Mouse (Mus musculus) limb, embryonic 11.5 days (tissue): ENCODE results near the gene Entpd8. TPM values are rescaled to one million over a fixed set of nuclear protein-coding genes. Genes with fewer than 3 reads are reported as not detected.

Experiments
- ATAC-seq: fragments of 200-750 bp; cut with Nextera tagmentation; 2 replicates; pipeline ENCODE4 v1.8.0; 2017; ENCODE audit warnings: low read depth; ENCODE audit not compliant: insufficient number of reproducible peaks, low FRiP score, low TSS enrichment
- DNase-seq: peaks from one replicate; pipeline ENCODE4 v3.0.0-alpha.2; 2015; ENCODE audit warnings: low spot score
- H3K27ac ChIP-seq: fragments of 300-500 bp; sonication (generic); replicated peaks from 2 replicates; pipeline ENCODE4 v1.5.1; 2014; ENCODE audit warnings: low read depth, mild to moderate bottlenecking, low read length
- H3K27me3 ChIP-seq: fragments of 300-500 bp; sonication (generic); 2 replicates; pipeline ENCODE4 v1.6.1; 2014; ENCODE audit warnings: mild to moderate bottlenecking, low read length, mixed read lengths; ENCODE audit not compliant: control insufficient read depth, insufficient read depth
- H3K36me3 ChIP-seq: fragments of 300-500 bp; sonication (generic); 2 replicates; pipeline ENCODE4 v1.6.1; 2014; ENCODE audit warnings: mild to moderate bottlenecking, low read length, moderate library complexity, mixed read lengths; ENCODE audit not compliant: control insufficient read depth, insufficient read depth
- H3K4me1 ChIP-seq: fragments of 300-500 bp; sonication (generic); 2 replicates; pipeline ENCODE4 v1.6.1; 2014; ENCODE audit warnings: low read length, mixed read lengths; ENCODE audit not compliant: control insufficient read depth, insufficient read depth
- H3K4me2 ChIP-seq: fragments of 300-500 bp; sonication (generic); 2 replicates; pipeline ENCODE4 v1.6.1; 2014; ENCODE audit warnings: low read depth, mild to moderate bottlenecking, moderate library complexity; ENCODE audit not compliant: severe bottlenecking
- H3K4me3 ChIP-seq: fragments of 300-500 bp; sonication (generic); 2 replicates; pipeline ENCODE4 v1.5.1; 2014; ENCODE audit warnings: low read depth, low read length
- H3K9ac ChIP-seq: fragments of 300-500 bp; sonication (generic); 2 replicates; pipeline ENCODE4 v1.6.1; 2014; ENCODE audit warnings: mild to moderate bottlenecking, low read length
- H3K9me3 ChIP-seq: fragments of 300-500 bp; sonication (generic); 2 replicates; pipeline ENCODE4 v1.6.1; 2016; ENCODE audit warnings: low read length; ENCODE audit not compliant: control insufficient read depth
- WGBS: fragments of 180-500 bp; shearing (Covaris S2); extraction: QIAGEN DNeasy Blood & Tissue Kit; methylation state at CpG from one replicate; pipeline ENCODE4 v1.1.7; 2014; 5-methylcytosine and 5-hydroxymethylcytosine counted together
- polyA plus RNA-seq: library from polyadenylated mRNA; unstranded; fragments of >200 nt; fragmentation: Nextera tagmentation; extraction: Ambion mirVana; gene quantifications from 2 replicates; pipeline ENCODE4 v1.2.1, GENCODE M21; 2014

Gene Entpd8
- polyA plus RNA-seq, 1 experiment from 2014 or later = not detected

DNA sequence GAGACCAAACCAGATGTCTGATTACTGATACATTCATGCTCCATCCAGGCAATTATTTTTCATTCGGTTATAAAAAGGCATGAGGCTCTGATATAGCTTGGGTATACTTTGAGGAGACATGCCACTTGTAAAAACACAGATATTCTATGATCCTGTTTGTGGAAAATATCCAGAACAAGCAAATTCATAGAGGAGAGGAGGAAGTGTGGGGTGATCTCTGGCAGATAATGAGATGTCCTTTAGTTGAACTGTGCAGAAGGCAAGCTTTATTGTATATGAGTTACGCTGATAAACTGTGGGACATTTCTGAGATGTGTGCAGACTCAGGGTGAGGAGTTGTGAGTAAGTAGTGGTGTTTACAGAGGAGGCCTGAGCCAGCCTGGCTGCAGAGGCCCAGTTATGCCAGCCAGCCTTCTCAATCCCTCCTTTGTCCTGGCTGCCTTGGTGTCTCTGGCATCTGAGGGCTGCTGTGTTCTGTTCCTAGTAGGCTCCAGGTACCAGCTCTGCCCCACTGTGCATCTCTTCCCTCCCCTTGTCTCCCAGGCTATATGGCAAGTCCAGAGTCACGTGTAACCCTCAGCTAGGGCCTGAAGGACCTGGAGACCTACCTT is 18.0 kb downstream of the Entpd8 start:
- ATAC-seq (no peak), DNase-seq (no peak)
- Histone ChIP-seq H3K4me3 (no peak overlapping the region), H3K27ac (no peak overlapping the region), H3K27me3 (peaks cover 9% of the 10 kb centered on the region; the same call in 1 of the 2 replicates), H3K9ac (no peak overlapping the region), H3K4me2 (no peak overlapping the region), H3K36me3 (no peaks in the 10 kb centered on the region), H3K9me3 (no peaks in the 10 kb centered on the region), H3K4me1 (no peaks in the 10 kb centered on the region)
- 76% methylated on average over 3 of the region's 3 CpGs for WGBS

DNA sequence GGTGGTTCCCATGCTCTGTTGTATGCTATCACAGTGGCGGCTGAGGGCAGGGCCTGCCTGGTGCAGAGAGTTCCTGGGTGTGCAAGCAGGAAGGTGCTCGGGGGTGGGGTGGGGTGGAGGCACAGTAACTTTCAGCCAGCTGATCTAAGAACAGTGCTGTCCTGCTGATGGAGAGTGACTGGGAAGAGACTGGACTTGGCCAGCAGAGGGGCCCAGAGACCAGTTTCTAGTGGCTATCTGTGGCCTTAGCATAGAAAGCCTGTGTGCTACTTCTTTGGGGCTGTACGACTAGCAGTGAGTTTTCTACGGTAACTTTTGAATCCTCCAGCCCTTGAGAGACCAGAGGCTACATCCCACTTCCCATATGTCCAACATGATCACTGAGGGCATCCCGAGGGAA is 18.9 kb downstream of the Entpd8 start:
- DNase-seq = peak; percentile 32
- WGBS = 59% methylated on average over 5 of the region's 5 CpGs
- no peaks in the 10 kb centered on the region for H3K36me3 ChIP-seq
- H3K4me3 ChIP-seq = no peak overlapping the region
- no peak overlapping the region for H3K4me2 ChIP-seq
- H3K9ac ChIP-seq = no peak overlapping the region
- H3K9me3 ChIP-seq = no peaks in the 10 kb centered on the region
- ATAC-seq = no peak
- H3K27ac ChIP-seq = no peak overlapping the region
- no peaks in the 10 kb centered on the region for H3K4me1 ChIP-seq
- peaks cover 9% of the 10 kb centered on the region; the same call in 1 of the 2 replicates for H3K27me3 ChIP-seq

DNA sequence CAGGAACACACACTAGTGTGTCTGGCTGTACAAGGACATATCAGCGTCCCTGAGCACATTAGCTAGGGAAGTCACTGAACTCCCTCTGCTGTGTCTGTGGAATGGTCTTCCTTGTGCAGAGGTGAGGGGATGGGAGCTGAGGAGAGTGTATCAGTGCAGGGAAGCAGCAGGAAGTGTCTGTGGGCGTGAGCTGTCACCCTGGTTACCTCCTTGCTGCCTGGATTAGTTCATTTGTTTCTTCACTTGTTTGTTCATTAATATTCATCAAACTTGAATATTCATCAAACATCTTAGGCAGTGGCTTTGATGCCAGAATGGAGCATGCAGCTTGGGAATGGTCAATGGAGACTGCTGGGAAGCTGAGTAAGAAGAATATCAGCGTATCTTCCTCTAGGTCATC is 19.6 kb downstream of the Entpd8 start:
- Histone ChIP-seq H3K36me3 (no peaks in the 10 kb centered on the region), H3K4me2 (no peak overlapping the region), H3K27me3 (0 out of 2 replicates have a peak, but pooled peaks cover 5% of the 10 kb centered on the region), H3K27ac (no peak overlapping the region), H3K4me3 (no peak overlapping the region), H3K9me3 (no peaks in the 10 kb centered on the region), H3K9ac (no peak overlapping the region), H3K4me1 (no peaks in the 10 kb centered on the region)
- ATAC-seq = no peak
- DNase-seq = no peak
- 73% methylated on average over 3 of the region's 3 CpGs for WGBS

DNA sequence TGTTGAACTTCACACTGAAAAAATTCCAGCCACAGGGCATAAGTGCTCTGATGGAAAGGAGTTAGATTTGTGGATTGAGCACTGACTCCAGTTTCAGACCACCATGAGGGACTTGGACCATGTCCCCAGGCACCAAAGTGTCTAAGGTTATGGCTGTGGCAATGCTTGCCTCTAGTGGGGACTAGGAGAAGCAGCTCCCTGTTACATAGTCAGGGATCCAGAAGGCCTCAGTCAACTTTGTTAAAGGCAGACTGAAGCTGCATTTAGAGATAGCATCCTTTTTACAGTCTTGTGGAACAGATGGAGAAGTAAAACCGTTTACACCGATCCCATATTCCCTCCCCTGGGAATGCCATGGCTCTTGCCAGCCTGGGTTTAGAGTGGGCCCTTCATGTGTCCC is 24.0 kb downstream of the Entpd8 start:
- Histone ChIP-seq H3K27ac (no peak overlapping the region), H3K36me3 (no peaks in the 10 kb centered on the region), H3K9ac (no peak overlapping the region), H3K27me3 (no peaks in the 10 kb centered on the region), H3K4me2 (no peak overlapping the region), H3K4me3 (no peak overlapping the region), H3K4me1 (no peaks in the 10 kb centered on the region), H3K9me3 (no peaks in the 10 kb centered on the region)
- DNase-seq = no peak
- ATAC-seq = no peak
- 83% methylated on average over 2 of the region's 2 CpGs for WGBS

DNA sequence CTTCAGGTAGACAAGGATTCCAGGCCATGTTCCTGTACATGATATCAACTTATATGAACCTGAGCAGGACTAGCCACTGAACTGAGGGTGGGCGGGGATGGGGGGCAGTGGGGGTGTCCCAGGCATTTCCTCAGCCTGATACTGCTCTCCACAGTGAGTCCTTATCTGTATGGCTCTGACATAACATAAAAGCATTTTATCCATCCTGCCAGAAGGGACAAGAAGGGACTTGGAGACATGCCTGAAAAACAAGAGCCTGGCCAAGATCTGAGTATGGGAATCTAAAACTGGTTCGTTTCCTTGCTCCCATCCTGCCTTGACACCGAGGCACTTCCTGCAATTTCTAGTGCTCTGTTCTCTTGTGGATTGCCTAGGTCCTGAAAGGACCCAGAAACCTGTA is 25.9 kb downstream of the Entpd8 start:
- Histone ChIP-seq H3K9me3 (no peaks in the 10 kb centered on the region), H3K9ac (no peak overlapping the region), H3K4me1 (no peaks in the 10 kb centered on the region), H3K27ac (no peak overlapping the region), H3K4me2 (no peak overlapping the region), H3K36me3 (no peaks in the 10 kb centered on the region), H3K4me3 (no peak overlapping the region), H3K27me3 (no peaks in the 10 kb centered on the region)
- 77% methylated on average over 3 of the region's 3 CpGs for WGBS
- no peak for DNase-seq
- no peak for ATAC-seq

DNA sequence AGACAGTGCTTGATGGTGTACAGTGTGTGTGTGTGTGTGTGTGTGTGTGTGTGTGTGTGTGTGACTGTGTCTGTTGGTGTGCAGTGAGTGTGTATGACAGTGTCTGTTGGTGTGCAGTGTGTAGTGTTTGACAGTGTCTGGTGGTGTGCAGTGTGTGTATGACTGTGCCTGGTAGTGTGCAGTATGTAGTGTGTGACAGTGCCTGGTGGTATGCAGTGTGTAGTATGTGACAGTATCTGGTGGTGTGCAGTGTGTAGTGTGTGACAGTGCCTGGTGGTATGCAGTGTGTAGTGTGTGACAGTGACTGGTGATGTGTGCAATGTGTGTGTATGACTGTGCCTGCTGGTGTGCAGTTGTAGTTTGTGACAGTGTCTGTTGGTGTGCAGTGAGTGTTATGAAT is 29.4 kb downstream of the Entpd8 start:
- DNase-seq (no peak), ATAC-seq (peak; percentile 21; the same call in 1 of the 2 replicates)
- Histone ChIP-seq H3K4me1 (no peaks in the 10 kb centered on the region), H3K4me3 (no peak overlapping the region), H3K27ac (no peak overlapping the region), H3K4me2 (no peak overlapping the region), H3K36me3 (no peaks in the 10 kb centered on the region), H3K9me3 (no peaks in the 10 kb centered on the region), H3K9ac (no peak overlapping the region), H3K27me3 (no peaks in the 10 kb centered on the region)

DNA sequence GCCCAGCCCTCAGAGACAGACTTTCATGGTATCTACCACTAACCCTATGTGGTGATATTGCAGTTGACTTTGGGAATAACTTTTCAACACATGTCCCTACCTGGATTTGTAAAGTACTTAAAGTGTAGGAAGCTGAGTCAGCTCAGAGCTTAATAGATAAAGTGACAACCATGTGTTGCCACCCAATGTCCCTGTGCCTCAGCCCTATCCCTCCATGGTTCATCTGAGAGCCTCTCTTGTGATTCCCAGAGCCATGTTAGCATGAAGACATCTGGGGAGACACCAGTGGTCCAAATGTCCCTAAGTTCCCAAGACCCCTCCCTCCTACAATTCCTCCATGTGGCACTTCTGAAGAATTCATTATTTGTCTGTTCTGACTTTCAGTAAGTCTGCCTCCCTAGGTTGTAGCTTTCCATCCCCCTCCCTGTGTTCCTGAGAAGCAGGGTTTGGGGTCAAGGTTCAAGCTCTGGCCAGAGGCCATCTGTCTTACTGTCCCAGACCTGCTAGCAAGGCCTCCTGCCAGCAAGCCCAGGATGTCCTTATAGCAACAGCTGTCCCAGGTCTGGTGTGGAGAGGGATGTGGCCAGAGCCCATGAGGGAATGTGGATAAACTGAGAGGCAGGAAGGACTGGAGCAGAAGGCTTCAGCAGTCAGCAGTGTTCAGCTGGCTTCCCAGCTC is 30.5 kb downstream of the Entpd8 start:
- Histone ChIP-seq H3K27me3 (no peaks in the 10 kb centered on the region), H3K9ac (no peak overlapping the region), H3K9me3 (no peaks in the 10 kb centered on the region), H3K4me3 (no peak overlapping the region), H3K36me3 (no peaks in the 10 kb centered on the region), H3K27ac (0 out of 2 replicates have a peak overlapping the region, but pooled peaks have one; percentile 4), H3K4me1 (no peaks in the 10 kb centered on the region), H3K4me2 (no peak overlapping the region)
- DNase-seq = no peak
- ATAC-seq = no peak

DNA sequence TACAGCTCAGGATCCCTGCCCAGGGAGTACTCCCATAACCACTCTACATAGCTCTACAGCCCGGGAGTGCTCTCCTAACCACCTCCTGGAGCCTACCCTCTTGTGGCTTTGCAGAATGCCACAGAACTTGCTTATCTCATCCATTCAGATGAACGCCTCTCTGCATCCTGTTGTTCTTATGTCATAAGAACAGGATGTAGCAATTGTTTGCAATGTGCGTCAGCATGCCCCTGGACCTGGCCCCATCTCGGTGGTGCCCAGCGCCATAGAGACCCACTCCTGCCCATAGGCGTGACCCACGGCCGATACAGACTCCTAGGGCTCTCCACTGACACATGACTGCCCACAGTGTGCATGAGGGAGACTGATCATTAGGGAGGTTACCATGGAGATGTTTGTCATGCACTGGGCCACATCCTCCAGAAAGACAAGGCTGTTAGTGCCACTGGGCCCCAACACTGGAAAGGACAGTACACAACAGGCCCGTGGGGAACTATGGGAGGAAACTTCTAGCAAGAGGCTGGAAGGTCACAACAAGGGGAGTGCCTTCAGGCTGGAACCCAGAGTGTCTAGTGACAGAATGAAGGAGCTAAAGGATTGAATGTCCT is 31.2 kb downstream of the Entpd8 start:
- Histone ChIP-seq H3K4me2 (no peak overlapping the region), H3K4me1 (no peaks in the 10 kb centered on the region), H3K9ac (no peak overlapping the region), H3K36me3 (no peaks in the 10 kb centered on the region), H3K27ac (0 out of 2 replicates have a peak overlapping the region, but pooled peaks have one; percentile 4), H3K4me3 (no peak overlapping the region), H3K9me3 (no peaks in the 10 kb centered on the region), H3K27me3 (no peaks in the 10 kb centered on the region)
- DNase-seq (no peak), ATAC-seq (no peak)
- WGBS = 75% methylated on average over 9 of the region's 9 CpGs
